Mouse (Mus musculus) heart, adult 2 months (tissue): ENCODE data around the gene Grk3. TPM values are rescaled to one million over a fixed set of nuclear protein-coding genes. Genes with fewer than 3 reads are reported as not detected.

ENCODE experiments used
- DNase-seq, 2 experiments: peaks; one replicate each; pipeline ENCODE4 v3.0.0; 2021
- H3K27ac ChIP-seq: fragments of 200-600 bp; 2 replicates; pipeline ENCODE4 v1.8.1; 2022
- H3K27me3 ChIP-seq: fragments of 200-500 bp; 2 replicates; pipeline ENCODE4 v1.6.1; 2012; ENCODE audit warnings: mild to moderate bottlenecking, low read length, inconsistent platforms, mixed read lengths; ENCODE audit not compliant: control insufficient read depth, insufficient read depth
- H3K36me3 ChIP-seq: fragments of 200-500 bp; 2 replicates; pipeline ENCODE4 v1.6.1; 2012; ENCODE audit warnings: low read length, inconsistent platforms; ENCODE audit not compliant: control insufficient read depth, insufficient read depth
- H3K4me1 ChIP-seq: fragments of 200-500 bp; 2 replicates; pipeline ENCODE4 v1.6.1; 2011; ENCODE audit warnings: low read length; ENCODE audit not compliant: control insufficient read depth, insufficient read depth
- H3K4me3 ChIP-seq: fragments of 200-600 bp; 2 replicates; pipeline ENCODE4 v1.8.1; 2022
- H3K79me2 ChIP-seq: fragments of 200-500 bp; replicated peaks from 2 replicates; pipeline ENCODE4 v1.6.1; 2012; ENCODE audit warnings: mild to moderate bottlenecking, inconsistent platforms, low read length, moderate library complexity, mixed read lengths; ENCODE audit not compliant: control insufficient read depth, insufficient read depth
- H3K9ac ChIP-seq: fragments of 200-500 bp; 2 replicates; pipeline ENCODE4 v1.6.1; 2012; ENCODE audit warnings: low read depth, mild to moderate bottlenecking, control low read depth, inconsistent platforms, low read length, mixed read lengths
- CTCF ChIP-seq: fragments of 200-600 bp; IDR thresholded peaks from 2 replicates; pipeline ENCODE4 v1.8.1; 2022; ENCODE audit warnings: antibody characterized with exemption, mild to moderate bottlenecking, moderate library complexity
- EP300 ChIP-seq: fragments of 200-500 bp; IDR thresholded peaks from 2 replicates; pipeline ENCODE4 v1.6.1; 2011; ENCODE audit warnings: low read depth, low read length, control low read depth; ENCODE audit not compliant: insufficient read depth
- POLR2A ChIP-seq: fragments of 200-500 bp; IDR thresholded peaks from 2 replicates; pipeline ENCODE4 v1.6.1; 2011; ENCODE audit warnings: mild to moderate bottlenecking, low read depth, low read length, control low read depth; ENCODE audit not compliant: insufficient read depth
- WGBS: fragments of 180-500 bp; shearing (Covaris S2); methylation state at CpG from one replicate; pipeline ENCODE4 v1.1.7; 2018; 5-methylcytosine and 5-hydroxymethylcytosine counted together
- intact Hi-C: fragments of 180-260 bp; cut with DNase I; formaldehyde crosslinking; loops from one replicate; pipeline ENCODE4 v1.15.1; 2025
- polyA plus RNA-seq: library from polyadenylated mRNA; depleted of rRNA; stranded (reverse); fragments of >200 nt; gene quantifications from 2 replicates; pipeline ENCODE4 v1.2.3, GENCODE M21; 2012
- total RNA-seq, 2 experiments: library from RNA; stranded (reverse); gene quantifications; 2 replicates each; pipeline ENCODE4 v1.2.3; 2021

Grk3 gene
- total and polyA plus RNA-seq, 3 experiments = 4.9 to 8.4 (median 5.2) TPM

DNA sequence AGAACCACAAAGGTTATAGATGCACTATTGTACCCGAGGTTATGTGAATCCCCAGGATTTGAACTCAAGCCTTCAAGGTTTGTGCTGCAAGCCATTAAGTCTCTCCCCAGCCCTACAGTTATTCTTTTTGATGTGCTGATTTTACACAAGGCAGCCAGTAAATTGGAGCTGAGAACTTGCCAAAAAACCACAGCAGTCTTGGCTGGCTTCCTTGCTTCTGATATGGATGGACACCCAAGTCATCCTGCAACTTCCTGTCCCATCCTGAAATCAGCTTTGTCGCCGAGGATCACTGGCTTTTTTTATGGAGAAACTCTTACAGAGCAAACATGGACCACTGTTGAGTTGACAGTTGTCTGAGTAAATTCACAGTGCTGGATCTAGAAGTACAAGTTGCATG, 14.5 kb upstream of the Grk3 start:
- no peak overlapping the region for H3K4me3 ChIP-seq
- no peaks in the 10 kb centered on the region for H3K27me3 ChIP-seq
- no peak overlapping the region for H3K9ac ChIP-seq
- H3K36me3 ChIP-seq = no peaks in the 10 kb centered on the region
- TF ChIP-seq POLR2A (no peak), EP300 (no peak), CTCF (no peak)
- DNase-seq = no peak
- H3K27ac ChIP-seq = no peak overlapping the region
- H3K79me2 ChIP-seq = no peaks in the 10 kb centered on the region
- no peaks in the 10 kb centered on the region for H3K4me1 ChIP-seq
- intact Hi-C loops = no loop called here
- WGBS = 39% methylated on average over 3 of the region's 3 CpGs

DNA sequence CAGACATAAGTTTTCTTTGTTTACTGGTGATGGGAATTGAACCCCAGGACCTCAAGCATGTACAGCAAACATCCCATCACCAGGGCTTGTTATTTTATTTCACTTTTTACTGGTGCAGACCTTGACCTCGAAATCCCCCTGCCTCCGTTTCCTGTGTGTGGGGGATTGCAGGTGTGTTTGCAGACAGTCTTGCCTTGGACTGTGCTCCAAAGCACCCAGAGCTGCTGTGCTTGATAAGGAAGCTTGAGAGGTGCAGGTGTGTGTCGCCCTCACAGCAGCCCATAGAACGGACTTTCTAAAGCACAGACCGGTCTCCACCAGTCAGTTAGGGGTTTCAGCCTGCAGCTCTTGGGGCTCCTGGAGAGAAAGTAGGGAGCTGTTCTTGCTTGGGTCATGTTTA, 11.1 kb upstream of the Grk3 start:
- Histone ChIP-seq H3K79me2 (no peaks in the 10 kb centered on the region), H3K27ac (no peak overlapping the region), H3K27me3 (no peaks in the 10 kb centered on the region), H3K9ac (no peak overlapping the region), H3K4me3 (no peak overlapping the region), H3K36me3 (no peaks in the 10 kb centered on the region), H3K4me1 (no peaks in the 10 kb centered on the region; the same call in 1 of the 2 replicates)
- TF ChIP-seq EP300 (no peak), CTCF (no peak), POLR2A (no peak)
- DNase-seq = no peak
- WGBS = 82% methylated on average over 5 of the region's 5 CpGs
- intact Hi-C loops = no loop called here

DNA sequence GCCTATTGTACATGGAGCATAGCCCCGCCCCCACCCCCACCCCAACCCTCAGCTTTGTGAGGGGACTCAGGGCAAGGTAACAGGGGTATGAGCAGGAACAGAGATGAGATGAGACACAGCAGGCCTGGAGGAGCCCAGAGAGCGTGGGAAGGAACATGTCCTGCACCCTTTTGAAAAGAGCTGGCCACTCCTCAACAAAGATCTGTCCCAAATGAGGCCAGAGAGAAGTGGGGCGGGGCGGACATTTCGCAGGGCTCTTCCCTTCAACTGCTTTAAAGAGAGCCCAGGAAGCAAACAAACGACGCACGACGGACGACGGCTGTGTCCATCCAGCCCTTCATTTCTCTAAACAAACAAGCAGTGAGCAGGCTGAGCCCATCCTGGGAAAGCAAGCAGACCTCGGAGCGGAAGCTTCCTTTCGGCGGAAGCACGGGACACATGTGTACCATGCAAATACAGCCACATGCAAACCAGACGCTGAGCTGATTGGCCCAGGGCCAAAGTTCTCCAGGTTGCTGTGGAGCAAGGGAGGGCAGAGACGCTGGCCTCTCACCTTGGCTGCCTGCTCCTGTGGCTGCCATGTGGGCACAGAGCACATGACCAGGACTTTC, 8.7 kb upstream of the Grk3 start:
- intact Hi-C loops = no loop called here
- H3K4me3 ChIP-seq = no peak overlapping the region
- H3K36me3 ChIP-seq = no peaks in the 10 kb centered on the region
- H3K79me2 ChIP-seq = no peaks in the 10 kb centered on the region
- 25% methylated on average over 18 of the region's 18 CpGs for WGBS
- no peak for TF ChIP-seq EP300
- no peak for TF ChIP-seq CTCF
- no peak for TF ChIP-seq POLR2A
- no peaks in the 10 kb centered on the region; the same call in 1 of the 2 replicates for H3K4me1 ChIP-seq
- no peak overlapping the region for H3K9ac ChIP-seq
- peak overlapping the region; percentile 57 for H3K27ac ChIP-seq
- peak; percentile 49 to 59 for DNase-seq
- H3K27me3 ChIP-seq = no peaks in the 10 kb centered on the region

DNA sequence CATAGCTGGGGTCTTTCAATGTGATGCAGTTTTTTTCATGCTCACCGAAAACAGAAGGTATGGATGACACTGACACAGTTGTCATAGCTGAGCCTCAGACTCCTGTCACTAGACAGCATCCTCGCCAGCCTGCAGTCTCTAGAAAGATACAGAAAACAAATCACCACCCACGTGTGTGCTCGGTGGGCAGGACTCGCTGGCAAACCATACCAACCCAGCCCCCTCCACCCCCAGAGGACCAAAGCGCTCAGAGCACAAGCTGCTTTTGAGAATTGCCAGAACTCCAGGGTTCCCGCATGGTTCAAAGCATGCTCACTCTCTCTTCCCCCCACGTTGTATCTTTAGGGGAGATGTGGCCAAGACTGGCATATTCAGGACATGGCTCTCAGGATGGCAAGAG, 2.6 kb upstream of the Grk3 start:
- 42% methylated on average over 8 of the region's 8 CpGs for WGBS
- no peak overlapping the region for H3K4me3 ChIP-seq
- no peak for TF ChIP-seq EP300
- no peak for TF ChIP-seq POLR2A
- no peak for TF ChIP-seq CTCF
- no peaks in the 10 kb centered on the region for H3K79me2 ChIP-seq
- H3K36me3 ChIP-seq = no peaks in the 10 kb centered on the region
- peaks cover 3% of the 10 kb centered on the region for H3K4me1 ChIP-seq
- intact Hi-C loops = no loop called here
- no peak overlapping the region for H3K27ac ChIP-seq
- DNase-seq = no peak
- no peak overlapping the region for H3K9ac ChIP-seq
- H3K27me3 ChIP-seq = no peaks in the 10 kb centered on the region

DNA sequence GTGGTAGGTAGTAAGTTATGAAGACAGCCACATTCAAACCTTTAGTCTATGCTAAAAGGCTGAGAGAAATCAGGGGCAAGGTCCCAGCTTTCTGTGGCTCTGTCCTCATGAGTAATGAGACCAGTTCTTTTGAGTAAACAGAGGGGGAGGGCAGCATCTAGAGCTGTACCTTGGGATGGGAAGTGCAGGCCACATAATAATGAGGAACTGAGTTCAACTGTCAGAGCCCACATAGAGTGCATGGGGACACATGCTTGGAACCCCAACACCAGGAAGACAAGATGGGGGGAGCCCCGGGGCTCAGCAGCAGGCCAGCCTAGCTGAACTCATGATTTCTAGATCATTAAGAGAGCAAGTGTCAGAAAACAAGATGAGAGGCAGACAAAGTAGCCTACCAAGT, 1.4 kb upstream of the Grk3 start:
- intact Hi-C loops = no loop called here
- Histone ChIP-seq H3K4me3 (no peak overlapping the region), H3K36me3 (no peaks in the 10 kb centered on the region), H3K79me2 (no peaks in the 10 kb centered on the region), H3K4me1 (peaks cover 3% of the 10 kb centered on the region), H3K27ac (no peak overlapping the region), H3K27me3 (no peaks in the 10 kb centered on the region), H3K9ac (no peak overlapping the region)
- TF ChIP-seq POLR2A (no peak), EP300 (no peak), CTCF (no peak)
- WGBS = 86% methylated on average over 1 of the region's 1 CpGs
- DNase-seq = no peak

DNA sequence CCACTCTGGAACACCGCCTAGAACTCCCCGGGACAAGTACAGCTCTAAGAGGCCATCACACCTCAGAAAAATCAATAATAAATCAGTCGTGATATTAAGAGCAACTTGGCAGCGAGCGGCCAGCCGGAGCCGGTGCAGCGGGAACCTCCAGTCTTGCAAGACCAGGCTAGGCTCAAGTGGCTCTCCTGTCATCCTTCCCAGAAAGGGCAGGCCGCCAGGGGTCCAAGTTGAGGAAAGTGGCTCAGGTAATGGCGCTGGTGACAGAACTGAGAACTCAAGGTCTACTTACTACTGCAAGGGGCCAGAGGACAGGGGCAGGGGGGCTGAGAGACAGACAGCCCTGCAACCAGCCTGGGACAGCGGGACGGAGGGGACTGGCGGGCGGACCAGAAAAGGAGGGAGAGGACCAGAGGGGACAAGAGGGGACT, 769 bp downstream of the Grk3 start:
- no peaks in the 10 kb centered on the region for H3K27me3 ChIP-seq
- peak overlapping the region; percentile 71 for H3K9ac ChIP-seq
- 4% methylated on average over 13 of the region's 14 CpGs for WGBS
- peak overlapping the region; percentile 50; the same call in 1 of the 2 replicates for H3K4me3 ChIP-seq
- peak; percentile 36 for DNase-seq
- H3K79me2 ChIP-seq = no peaks in the 10 kb centered on the region
- intact Hi-C loops = loop anchor here (2.0 to 5.0 kb wide), 2 partner anchors 78 to 142 kb away; no protein-coding TSS in a partner anchor
- H3K36me3 ChIP-seq = no peaks in the 10 kb centered on the region
- TF ChIP-seq CTCF = no peak
- TF ChIP-seq POLR2A = no peak
- TF ChIP-seq EP300 = no peak
- peaks cover 3% of the 10 kb centered on the region for H3K4me1 ChIP-seq
- H3K27ac ChIP-seq = no peak overlapping the region; the same call in 1 of the 2 replicates
